Mouse (Mus musculus) stomach, postnatal 0 days (tissue): ENCODE measurements around the gene Iqcb1. TPM values are rescaled to one million over a fixed set of nuclear protein-coding genes. Genes with fewer than 3 reads are reported as not detected.
A peak's percentile ranks its signal among the peaks of the same experiment; 100 is the strongest.

ENCODE experiments used
- ATAC-seq: fragments of 200-750 bp; cut with Nextera tagmentation; 2 replicates; pipeline ENCODE4 v1.8.0; 2017; ENCODE audit not compliant: low FRiP score, low TSS enrichment
- DNase-seq: peaks from one replicate; pipeline ENCODE4 v3.0.0-alpha.2; 2016; ENCODE audit warnings: low spot score
- H3K27ac ChIP-seq: fragments of 300-500 bp; sonication (generic); replicated peaks from 2 replicates; pipeline ENCODE4 v1.5.1; 2014; ENCODE audit warnings: mild to moderate bottlenecking, control low read depth
- H3K27me3 ChIP-seq: fragments of 300-500 bp; sonication (generic); 2 replicates; pipeline ENCODE4 v1.6.1; 2014; ENCODE audit warnings: low read length; ENCODE audit not compliant: control insufficient read depth, insufficient read depth
- H3K36me3 ChIP-seq: fragments of 300-500 bp; sonication (generic); 2 replicates; pipeline ENCODE4 v1.6.1; 2014; ENCODE audit warnings: low read length, mixed read lengths; ENCODE audit not compliant: control insufficient read depth, insufficient read depth
- H3K4me1 ChIP-seq: fragments of 300-500 bp; sonication (generic); replicated peaks from 2 replicates; pipeline ENCODE4 v1.6.1; 2014; ENCODE audit warnings: antibody characterized with exemption; ENCODE audit not compliant: control insufficient read depth, insufficient read depth
- H3K4me2 ChIP-seq: fragments of 300-500 bp; sonication (generic); replicated peaks from 2 replicates; pipeline ENCODE4 v1.6.1; 2014; ENCODE audit warnings: low read depth, mild to moderate bottlenecking, control low read depth, moderate library complexity
- H3K4me3 ChIP-seq: fragments of 300-500 bp; sonication (generic); 2 replicates; pipeline ENCODE4 v1.5.1; 2014; ENCODE audit warnings: low read depth, low read length, control low read depth
- H3K9ac ChIP-seq: fragments of 300-500 bp; sonication (generic); 2 replicates; pipeline ENCODE4 v1.6.1; 2014; ENCODE audit warnings: mild to moderate bottlenecking, low read length, control low read depth, mixed read lengths
- H3K9me3 ChIP-seq: fragments of 300-500 bp; sonication (generic); 2 replicates; pipeline ENCODE4 v1.6.1; 2016; ENCODE audit warnings: low read length; ENCODE audit not compliant: control insufficient read depth
- CTCF ChIP-seq: IDR thresholded peaks from 2 replicates; pipeline ENCODE4 v1.5.1; 2016; ENCODE audit warnings: antibody characterized with exemption, low read depth, mild to moderate bottlenecking, moderate library complexity
- EP300 ChIP-seq: optimal IDR thresholded peaks from 2 replicates; pipeline ENCODE3; 2016; ENCODE audit warnings: antibody characterized with exemption
- WGBS: fragments of 180-500 bp; shearing (Covaris S2); extraction: QIAGEN DNeasy Blood & Tissue Kit; methylation state at CpG from one replicate; pipeline ENCODE4 v1.1.7; 2014; 5-methylcytosine and 5-hydroxymethylcytosine counted together
- polyA plus RNA-seq: library from polyadenylated mRNA; unstranded; fragments of >200 nt; fragmentation: Nextera tagmentation; extraction: Ambion mirVana; gene quantifications from 2 replicates; pipeline ENCODE4 v1.2.1, GENCODE M21; 2015

Iqcb1 gene
- polyA plus RNA-seq = 10.0 and 11.5 TPM in 2 replicates

GRCm38 (mm10) chr16:36828054-36828786, at the start of gene Iqcb1:
Gene Iqcb1, plus strand, starts transcription at chr16:36828385.
- peak within 1 kb of the TSS; percentile 65 for H3K27ac ChIP-seq
- H3K9ac ChIP-seq = peak within 1 kb of the TSS; percentile 88
- H3K4me1 ChIP-seq = no peaks in the 10 kb centered on the region
- TF ChIP-seq CTCF (no peak), EP300 (no peak)
- no peaks in the 10 kb centered on the region for H3K36me3 ChIP-seq
- peak within 1 kb of the TSS; percentile 80 for H3K4me2 ChIP-seq
- peak; percentile 88 for DNase-seq
- peak; percentile 98 for ATAC-seq
- WGBS = under 1% methylated on average over 60 of the region's 64 CpGs
- peak within 1 kb of the TSS; percentile 89 for H3K4me3 ChIP-seq
- no peaks in the 10 kb centered on the region for H3K9me3 ChIP-seq
- H3K27me3 ChIP-seq = no peaks in the 10 kb centered on the region

GRCm38 (mm10) chr16:36784146-36784545, 44.0 kb upstream of the Iqcb1 start:
- 83% methylated on average over 2 of the region's 2 CpGs for WGBS
- H3K9ac ChIP-seq = no peak overlapping the region
- no peak overlapping the region for H3K4me3 ChIP-seq
- peak overlapping the region; percentile 31 for H3K4me2 ChIP-seq
- DNase-seq = no peak
- H3K4me1 ChIP-seq = no peaks in the 10 kb centered on the region
- H3K36me3 ChIP-seq = no peaks in the 10 kb centered on the region
- TF ChIP-seq EP300 (no peak), CTCF (no peak)
- no peaks in the 10 kb centered on the region for H3K9me3 ChIP-seq
- no peaks in the 10 kb centered on the region for H3K27me3 ChIP-seq
- ATAC-seq = no peak
- H3K27ac ChIP-seq = no peak overlapping the region

GRCm38 (mm10) chr16:36784594-36785313, 43.4 kb upstream of the Iqcb1 start, which contains the start of gene Slc15a2:
Gene Slc15a2, minus strand, starts transcription at chr16:36784962.
- ATAC-seq = no peak
- 39% methylated on average over 10 of the region's 10 CpGs for WGBS
- H3K4me1 ChIP-seq = no peaks in the 10 kb centered on the region
- peak within 1 kb of the TSS; percentile 31 for H3K4me2 ChIP-seq
- DNase-seq = peak; percentile 20
- no peak within 1 kb of the TSS for H3K4me3 ChIP-seq
- H3K27ac ChIP-seq = no peak within 1 kb of the TSS
- H3K27me3 ChIP-seq = no peaks in the 10 kb centered on the region
- no peaks in the 10 kb centered on the region for H3K9me3 ChIP-seq
- H3K9ac ChIP-seq = no peak within 1 kb of the TSS
- no peaks in the 10 kb centered on the region for H3K36me3 ChIP-seq
- TF ChIP-seq EP300 (no peak), CTCF (no peak)

GRCm38 (mm10) chr16:36786466-36786865, 41.7 kb upstream of the Iqcb1 start:
- WGBS = 73% methylated on average over 7 of the region's 7 CpGs
- H3K27ac ChIP-seq = no peak overlapping the region

GRCm38 (mm10) chr16:36790166-36790565, 38.0 kb upstream of the Iqcb1 start:
- H3K9me3 ChIP-seq = no peaks in the 10 kb centered on the region
- H3K4me3 ChIP-seq = no peak overlapping the region
- H3K27me3 ChIP-seq = no peaks in the 10 kb centered on the region
- no peak for DNase-seq
- no peak for TF ChIP-seq EP300
- no peak for TF ChIP-seq CTCF
- no peak overlapping the region for H3K27ac ChIP-seq
- no peaks in the 10 kb centered on the region for H3K4me1 ChIP-seq
- ATAC-seq = no peak
- WGBS = 73% methylated on average over 4 of the region's 4 CpGs
- H3K9ac ChIP-seq = no peak overlapping the region
- H3K36me3 ChIP-seq = no peaks in the 10 kb centered on the region
- no peak overlapping the region for H3K4me2 ChIP-seq

More at GRCm38 (mm10) chr16:36786466-36786865, 41.7 kb upstream of the Iqcb1 start:
- ATAC-seq (no peak), DNase-seq (no peak)
- H3K4me3 ChIP-seq = no peak overlapping the region
- no peak for TF ChIP-seq CTCF
- TF ChIP-seq EP300 = no peak
- H3K4me2 ChIP-seq = no peak overlapping the region
- H3K4me1 ChIP-seq = no peaks in the 10 kb centered on the region
- H3K27me3 ChIP-seq = no peaks in the 10 kb centered on the region
- no peaks in the 10 kb centered on the region for H3K36me3 ChIP-seq
- no peaks in the 10 kb centered on the region for H3K9me3 ChIP-seq
- no peak overlapping the region for H3K9ac ChIP-seq

GRCm38 (mm10) chr16:36794976-36795375, 33.2 kb upstream of the Iqcb1 start:
- H3K4me1 ChIP-seq = no peaks in the 10 kb centered on the region
- H3K36me3 ChIP-seq = no peaks in the 10 kb centered on the region
- H3K4me3 ChIP-seq = no peak overlapping the region
- TF ChIP-seq CTCF (no peak), EP300 (no peak)
- WGBS = 68% methylated on average over 2 of the region's 2 CpGs
- no peaks in the 10 kb centered on the region for H3K27me3 ChIP-seq
- no peak overlapping the region for H3K4me2 ChIP-seq
- ATAC-seq (no peak), DNase-seq (no peak)
- no peak overlapping the region for H3K9ac ChIP-seq
- H3K27ac ChIP-seq = no peak overlapping the region
- H3K9me3 ChIP-seq = no peaks in the 10 kb centered on the region
